Mouse (Mus musculus): Measurements from ENCODE around the gene Teddm1b. TPM values are rescaled to one million over a fixed set of nuclear protein-coding genes. Genes with fewer than 3 reads are reported as not detected.

The Teddm1b gene
- total RNA-seq, 2 experiments from 2014 or later, result not detected

DNA sequence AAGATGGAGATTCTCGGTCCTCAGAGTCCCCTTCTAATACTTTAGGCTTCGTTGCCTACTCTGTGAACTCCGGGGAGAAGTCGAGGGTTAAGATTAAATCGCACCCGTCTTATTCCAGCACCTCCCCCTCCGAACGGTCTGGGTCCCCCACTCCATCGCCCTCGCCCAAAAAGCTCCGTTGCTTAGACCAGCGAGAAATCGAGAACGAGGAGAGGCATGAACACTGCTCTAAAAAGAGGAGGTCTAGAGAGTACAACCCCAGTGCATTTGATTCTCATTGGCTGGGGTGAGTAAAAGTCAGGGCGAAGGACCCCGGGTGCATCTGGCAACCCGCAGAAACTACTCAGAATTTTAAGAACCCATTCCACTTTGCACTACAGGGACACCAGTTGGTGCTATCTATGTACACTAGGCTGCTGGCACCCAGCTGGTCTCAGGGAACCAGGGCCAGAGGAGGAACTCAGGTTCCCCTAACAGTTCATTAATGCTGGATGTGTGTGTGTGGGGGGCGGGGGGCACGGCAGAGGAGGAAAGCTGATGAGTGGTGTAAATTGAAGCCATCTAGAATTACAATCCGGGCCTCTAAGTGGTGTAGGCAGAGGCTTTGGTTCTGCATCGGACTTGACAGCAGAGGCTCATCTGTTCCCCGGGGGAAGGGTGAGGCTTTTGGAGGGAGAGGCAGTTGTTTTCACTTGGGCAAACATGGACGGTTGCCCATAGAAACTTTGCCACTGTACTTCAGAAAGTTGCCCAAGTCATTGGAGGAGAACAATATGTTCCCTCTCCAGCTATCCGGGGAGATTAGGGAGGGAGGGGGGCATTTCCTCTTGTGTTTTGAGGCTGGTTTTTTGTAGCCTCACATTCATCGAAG lies 26.9 kb downstream of the Teddm1b start:
- DNase-seq, result peak; percentile 49
- intact Hi-C loops (cut with DNase I), result loop anchor here (10.0 kb wide), 1 partner anchor 824 kb away; no protein-coding TSS in a partner anchor

DNA sequence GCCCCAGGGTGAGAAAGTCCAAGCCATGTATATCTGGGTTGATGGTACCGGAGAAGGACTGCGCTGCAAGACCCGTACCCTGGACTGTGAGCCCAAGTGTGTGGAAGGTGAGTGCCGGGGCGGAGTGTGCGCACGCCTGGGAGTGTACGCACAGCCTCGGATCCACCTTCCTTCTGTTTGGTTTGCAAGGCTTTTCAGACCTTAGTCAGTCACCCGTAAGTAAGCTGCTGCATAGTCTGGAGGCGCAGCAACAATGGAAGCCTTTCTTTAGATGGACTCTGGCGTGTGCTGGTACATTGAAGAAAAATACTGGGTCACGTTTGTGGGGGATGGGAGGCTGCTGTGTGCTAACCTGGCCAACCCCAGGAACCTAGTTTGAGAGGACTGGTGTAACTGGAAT lies 28.9 kb downstream of the Teddm1b start:
- DNase-seq, result no peak
- intact Hi-C loops (cut with DNase I), result loop anchor here (10.0 kb wide), 1 partner anchor 822 kb away; no protein-coding TSS in a partner anchor

DNA sequence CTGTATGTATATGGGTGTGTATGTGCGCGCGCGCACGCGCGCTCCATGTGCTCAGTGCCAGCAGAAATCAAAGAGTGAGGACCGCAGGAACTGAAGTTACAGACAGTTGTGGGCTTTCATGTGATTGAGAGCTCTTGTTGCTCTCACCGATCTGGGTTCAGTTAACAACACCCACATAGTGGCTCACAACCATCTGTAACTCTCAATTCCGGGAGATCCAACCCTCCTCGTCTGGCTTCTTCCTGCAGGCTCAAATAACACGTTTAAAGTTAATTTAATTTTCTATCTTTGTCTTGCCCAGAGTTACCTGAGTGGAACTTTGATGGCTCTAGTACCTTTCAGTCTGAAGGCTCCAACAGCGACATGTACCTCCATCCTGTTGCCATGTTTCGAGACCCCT lies 30.1 kb downstream of the Teddm1b start:
- intact Hi-C loops (cut with DNase I), result loop anchor here (10.0 kb wide), 1 partner anchor 821 kb away; no protein-coding TSS in a partner anchor
- no peak for DNase-seq

DNA sequence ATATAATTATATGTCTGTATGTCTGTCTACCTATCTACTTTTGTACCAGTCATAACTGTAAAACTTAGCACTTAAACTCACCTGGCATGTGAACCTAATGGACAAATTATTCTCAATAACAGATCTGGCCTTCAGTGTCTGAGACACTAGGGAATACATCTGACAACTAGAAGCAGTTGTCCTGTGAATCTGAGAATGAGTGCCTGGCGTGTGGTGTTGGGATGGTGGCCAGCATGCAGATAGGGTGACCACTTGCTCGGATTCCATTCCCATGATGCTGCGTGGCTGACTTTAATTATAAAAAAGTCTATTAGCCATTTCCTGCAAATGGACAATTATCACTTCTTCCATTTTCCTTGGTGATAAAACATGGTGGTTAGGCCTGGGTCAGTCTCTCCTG lies 31.7 kb downstream of the Teddm1b start:
- DNase-seq, result no peak
- intact Hi-C loops (cut with DNase I), result loop anchor here (10.0 kb wide), 1 partner anchor 819 kb away; no protein-coding TSS in a partner anchor

DNA sequence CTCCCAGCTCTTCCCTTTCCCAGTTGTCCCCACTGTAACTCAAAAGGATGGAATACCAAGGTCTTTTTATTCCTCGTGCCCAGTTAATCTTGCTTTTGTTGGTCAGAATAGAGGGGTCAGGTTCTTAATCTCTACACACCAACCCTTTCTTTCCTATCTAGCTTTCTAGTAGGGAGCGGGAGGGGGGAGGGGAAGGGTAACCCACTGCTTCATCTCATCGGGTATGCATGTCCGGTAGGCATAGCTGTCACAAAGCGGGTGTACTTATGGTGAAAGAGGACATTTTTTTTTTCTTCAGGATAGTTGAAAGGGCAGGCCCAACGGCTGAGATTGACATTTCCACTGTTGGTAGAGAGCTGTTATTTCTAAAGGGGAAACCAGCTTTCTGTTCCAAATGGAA lies 34.1 kb downstream of the Teddm1b start:
- intact Hi-C loops (cut with DNase I), result loop anchor here (10.0 kb wide), 1 partner anchor 817 kb away; no protein-coding TSS in a partner anchor
- DNase-seq, result no peak

GRCm38 (mm10) chr1:153908741-153909140 lies 34.6 kb downstream of the Teddm1b start:
- no peak for DNase-seq
- intact Hi-C loops (cut with DNase I), result loop anchor here (10.0 kb wide), 1 partner anchor 816 kb away; no protein-coding TSS in a partner anchor

GRCm38 (mm10) chr1:153909213-153909962 lies 35.2 kb downstream of the Teddm1b start:
- no peak for DNase-seq
- intact Hi-C loops (cut with DNase I), result loop anchor here (10.0 kb wide), 1 partner anchor 815 kb away; no protein-coding TSS in a partner anchor

GRCm38 (mm10) chr1:153909963-153910291 lies 35.8 kb downstream of the Teddm1b start:
- intact Hi-C loops (cut with DNase I), result loop anchor here (10.0 kb wide), 1 partner anchor 815 kb away; no protein-coding TSS in a partner anchor
- DNase-seq, result no peak

- no peak for DNase-seq
- intact Hi-C loops (cut with DNase I), result no loop called here
Measured at GRCm38 (mm10) chr1:153910423-153910822, 36.3 kb downstream of the Teddm1b start.

GRCm38 (mm10) chr1:153911276-153911795 lies 37.2 kb downstream of the Teddm1b start:
- intact Hi-C loops (cut with DNase I), result no loop called here
- DNase-seq, result no peak

DNA sequence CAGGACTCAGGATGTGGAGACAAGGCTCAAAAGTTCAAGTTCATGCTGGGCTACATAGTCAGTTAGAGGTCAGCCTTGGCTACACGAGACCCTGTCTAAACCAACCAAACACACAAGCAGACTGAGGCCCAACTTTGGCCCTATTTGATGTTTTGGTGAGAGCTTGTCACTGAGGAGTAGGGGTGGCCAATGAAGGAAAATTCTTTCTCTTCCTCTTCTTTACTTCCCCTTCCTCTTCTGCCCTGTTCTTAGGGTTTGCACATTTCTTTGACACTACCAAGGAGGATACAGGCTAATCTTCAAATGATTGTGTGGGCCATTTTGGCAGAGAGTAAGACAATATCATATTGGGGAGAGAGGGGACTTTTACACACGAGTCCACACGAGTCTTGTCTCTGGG lies 39.7 kb downstream of the Teddm1b start:
- intact Hi-C loops (cut with DNase I), result no loop called here
- no peak for DNase-seq

DNA sequence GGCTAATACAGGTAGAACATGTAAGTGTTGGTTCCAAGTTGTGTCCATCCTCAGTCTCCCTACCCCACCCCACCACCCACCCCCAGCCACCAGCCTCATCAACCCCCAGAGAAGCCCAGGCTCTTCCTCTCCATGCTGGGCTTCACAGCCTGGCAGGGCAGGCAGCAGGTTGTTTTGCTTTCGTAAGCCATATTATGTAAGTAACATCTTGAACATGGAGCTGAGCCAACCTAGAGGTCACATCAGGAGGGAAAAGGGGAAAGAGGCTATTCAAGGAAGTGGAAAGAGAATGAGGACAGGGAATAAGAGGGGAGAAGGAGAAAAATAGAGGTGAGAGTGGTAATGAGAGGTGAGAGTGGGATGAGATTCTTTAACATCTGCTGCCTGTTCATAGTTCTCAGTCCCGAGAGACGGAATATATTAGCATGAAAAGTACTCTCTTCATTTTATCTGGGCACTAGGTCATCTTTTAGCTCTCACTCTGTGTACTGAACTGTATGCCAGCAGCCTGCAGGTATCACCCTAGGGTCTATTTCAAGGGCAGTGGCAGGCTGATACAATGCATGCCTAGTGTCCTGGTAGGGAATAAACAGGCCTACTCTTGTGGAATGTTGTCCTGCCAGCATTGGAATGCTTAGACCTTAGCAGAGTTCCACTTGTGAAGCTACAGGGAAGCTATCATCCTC lies 44.5 kb downstream of the Teddm1b start:
- intact Hi-C loops (cut with DNase I), result no loop called here
- DNase-seq, result no peak

DNA sequence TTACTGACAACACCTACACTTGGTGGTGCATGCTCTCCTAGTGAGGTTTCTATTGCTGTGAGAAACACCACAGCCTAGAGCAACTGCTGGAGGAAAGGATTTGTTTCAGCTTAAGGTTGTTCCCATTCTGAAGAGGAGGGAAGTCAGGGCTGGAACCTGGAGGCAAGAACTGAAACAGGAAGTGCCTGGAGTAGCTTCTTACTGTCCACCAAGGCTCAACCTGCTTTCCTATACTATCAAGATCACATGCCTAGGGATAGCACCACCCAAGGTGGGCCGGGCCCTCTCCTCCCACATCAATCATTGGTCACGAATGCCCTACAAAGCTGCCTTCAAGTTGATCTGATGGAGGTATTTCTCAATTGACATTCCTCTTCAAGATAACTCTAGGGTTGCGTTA lies 47.5 kb downstream of the Teddm1b start:
- intact Hi-C loops (cut with DNase I), result no loop called here
- no peak for DNase-seq

DNA sequence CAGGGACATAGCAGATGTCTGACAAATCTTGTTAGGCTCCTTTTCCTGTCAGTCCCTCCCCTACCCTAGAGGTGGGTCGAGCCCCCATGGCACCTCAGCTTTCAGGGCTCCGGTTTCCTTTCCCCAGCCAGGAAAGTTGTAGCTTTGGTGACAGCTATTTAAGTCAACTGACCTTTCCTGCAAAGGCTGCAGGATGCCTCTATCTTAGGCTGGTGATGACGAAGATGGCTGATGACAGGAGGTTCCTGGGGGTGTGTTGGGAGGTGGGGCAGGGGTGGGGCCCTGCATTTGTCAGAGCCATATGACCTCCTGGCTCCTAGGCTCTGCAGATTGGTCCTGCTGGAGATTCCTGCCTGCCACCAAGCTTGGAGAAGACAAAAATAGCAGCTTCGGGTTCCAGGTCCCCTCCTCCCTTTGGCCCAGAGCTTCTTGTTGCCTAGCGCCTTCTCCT lies 48.5 kb downstream of the Teddm1b start:
- intact Hi-C loops (cut with DNase I), result no loop called here
- DNase-seq, result no peak

DNA sequence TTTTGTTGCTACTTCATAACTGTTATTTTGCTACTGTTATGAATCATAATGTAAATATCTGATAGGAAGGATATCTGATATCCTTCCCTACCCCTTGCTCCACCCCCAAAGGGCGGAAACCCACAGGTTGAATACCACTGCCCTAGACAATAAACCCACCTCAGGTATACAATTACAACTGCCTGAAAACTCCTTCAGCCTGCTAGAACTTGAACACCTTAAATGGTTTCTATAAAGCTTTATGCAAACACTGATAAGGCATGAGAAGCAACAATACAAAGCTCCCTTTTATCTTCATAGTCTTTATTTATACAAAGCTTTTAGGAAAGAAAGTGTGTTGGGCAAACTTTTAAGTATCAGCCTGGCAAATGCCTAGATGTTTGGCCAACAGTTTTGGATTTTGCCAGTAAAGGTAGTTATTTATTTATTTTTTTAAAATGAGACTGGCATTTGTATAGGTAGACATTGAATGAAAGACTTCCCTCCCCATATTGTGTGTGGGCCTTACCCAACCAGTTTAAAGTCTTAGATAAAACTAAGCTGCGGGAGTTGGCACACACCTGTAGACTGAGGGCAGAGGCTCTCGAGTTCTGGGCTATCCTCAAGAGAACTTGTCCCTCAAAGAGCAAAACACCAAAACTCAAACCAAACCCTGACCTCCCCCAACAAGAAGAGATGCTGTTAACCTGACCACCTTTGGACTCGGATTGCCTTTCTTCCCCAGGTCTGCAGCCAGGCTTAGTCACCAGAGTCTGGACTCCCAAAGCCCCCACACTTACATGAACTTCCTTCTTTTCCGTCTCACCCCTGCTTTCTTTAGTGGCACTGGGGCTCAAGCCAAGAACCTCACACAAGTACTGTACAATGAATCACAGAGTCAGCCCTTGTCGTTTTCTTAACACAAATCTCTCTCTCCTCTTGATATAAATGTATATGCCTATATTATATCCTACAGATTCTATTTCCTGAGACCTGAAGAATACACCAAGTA lies 50.5 kb downstream of the Teddm1b start:
- no peak for DNase-seq
- intact Hi-C loops (cut with DNase I), result no loop called here

All from left cerebral cortex, postnatal 4 days (tissue).